In genomic region chr11:61270406-61270805, GRCm38 (mm10) we compare ENCODE assay signal across 19 mouse cellular contexts.
"Had no signal": no experiment of that assay in that cellular context is flagged by ENCODE, and none has a peak within 500 bp of the region (broad histone marks: within the 10 kb centered on the region; RNA-seq: fewer than 3 reads in every experiment).

No protein-coding gene starts in this region.

- H3K36me3 ChIP-seq: lung, embryonic 15.5 days; midbrain, embryonic 13.5 days; midbrain, embryonic 15.5 days; neural tube, embryonic 12.5 days had no signal

- H3K27me3 ChIP-seq: lung, embryonic 15.5 days; neural tube, embryonic 12.5 days had no signal

- H3K4me3 ChIP-seq: lung, embryonic 15.5 days; megakaryocyte, embryonic 14.5 days; midbrain, embryonic 13.5 days; midbrain, embryonic 15.5 days; neural tube, embryonic 12.5 days had no signal

- H3K4me2 ChIP-seq: lung, embryonic 15.5 days; midbrain, embryonic 11.5 days; midbrain, embryonic 13.5 days; midbrain, embryonic 15.5 days; neural tube, embryonic 12.5 days had no signal

- DNase-seq: lung, adult 2 months; lung, postnatal 14 days; lung, postnatal 36 days; retina, postnatal 1 day; right cerebral cortex, adult 18-20 months; right cerebral cortex, postnatal 25 days; right cerebral cortex, postnatal 4 days; spleen, adult 18-20 months; thymus, adult 18-20 months; thymus, postnatal 14 days; thymus, postnatal 36 days had no signal

- H3K9me3 ChIP-seq: lung, embryonic 15.5 days; midbrain, embryonic 13.5 days; midbrain, embryonic 15.5 days; neural tube, embryonic 12.5 days had no signal

- ATAC-seq: lung, postnatal 0 days; midbrain, embryonic 13.5 days; midbrain, embryonic 15.5 days had no signal

- H3K27ac ChIP-seq: lung, embryonic 15.5 days; macrophage; midbrain, embryonic 13.5 days; midbrain, embryonic 15.5 days; neural tube, embryonic 12.5 days had no signal

- H3K9ac ChIP-seq: lung, embryonic 15.5 days; midbrain, embryonic 13.5 days; midbrain, embryonic 15.5 days; neural tube, embryonic 12.5 days had no signal
